Mouse (Mus musculus) kidney, adult 18-20 months (tissue): ENCODE results near the gene Sinhcaf.
A peak's percentile ranks its signal among the peaks of the same experiment; 100 is the strongest.
"Not testable (repeated sequence)": the region's sequence is repeated elsewhere in the genome, so short reads cannot be mapped to it uniquely, and the experiment has no call there.

Experiments used
- DNase-seq: peaks from one replicate; pipeline ENCODE4 v3.0.0; 2021

Sinhcaf gene

GRCm38 (mm10) chr6:148945509-148946408 is 508 bp downstream of the Sinhcaf start:
- peak; percentile 64 for DNase-seq

GRCm38 (mm10) chr6:148944767-148945508 is 1.3 kb downstream of the Sinhcaf start:
- DNase-seq, result peak; percentile 81

- no peak for DNase-seq
These were observed 1.9 kb downstream of the Sinhcaf start for GRCm38 (mm10) chr6:148944344-148944766.

- DNase-seq, result no peak
These were observed 2.6 kb downstream of the Sinhcaf start for GRCm38 (mm10) chr6:148943695-148944094.

- DNase-seq, result no peak
These were observed 3.9 kb downstream of the Sinhcaf start for GRCm38 (mm10) chr6:148942406-148942805.

GRCm38 (mm10) chr6:148941880-148942279 is 4.4 kb downstream of the Sinhcaf start:
- DNase-seq, result no peak

- not testable (repeated sequence) for DNase-seq
These were observed 5.9 kb downstream of the Sinhcaf start for GRCm38 (mm10) chr6:148940383-148940782.

- DNase-seq, result no peak
These were observed 8.6 kb downstream of the Sinhcaf start for GRCm38 (mm10) chr6:148937693-148938092.

- DNase-seq, result no peak
These were observed 11.2 kb downstream of the Sinhcaf start for GRCm38 (mm10) chr6:148934961-148935590.

- no peak for DNase-seq
These were observed 15.0 kb downstream of the Sinhcaf start for GRCm38 (mm10) chr6:148931281-148931680.

GRCm38 (mm10) chr6:148918841-148919398 is 27.3 kb downstream of the Sinhcaf start:
- no peak for DNase-seq

- no peak for DNase-seq
These were observed 28.6 kb downstream of the Sinhcaf start for GRCm38 (mm10) chr6:148917672-148918071.

GRCm38 (mm10) chr6:148916817-148917216 is 29.4 kb downstream of the Sinhcaf start:
- DNase-seq, result no peak

- DNase-seq, result peak; percentile 57
These were observed 32.3 kb downstream of the Sinhcaf start for GRCm38 (mm10) chr6:148913938-148914337.

GRCm38 (mm10) chr6:148911906-148912305 is 34.4 kb downstream of the Sinhcaf start:
- not testable (repeated sequence) for DNase-seq

- DNase-seq, result no peak
These were observed 39.3 kb downstream of the Sinhcaf start for GRCm38 (mm10) chr6:148906958-148907357.

GRCm38 (mm10) chr6:148902728-148903127 is 43.5 kb downstream of the Sinhcaf start:
- no peak for DNase-seq

GRCm38 (mm10) chr6:148896507-148896851 is 49.8 kb downstream of the Sinhcaf start:
- DNase-seq, result no peak

- DNase-seq, result peak; percentile 91
These were observed 50.3 kb downstream of the Sinhcaf start, which contains the start of gene Caprin2 for GRCm38 (mm10) chr6:148895773-148896506. TSS of gene Caprin2 (minus strand) at chr6:148896237.

- no peak for DNase-seq
These were observed 51.1 kb downstream of the Sinhcaf start for GRCm38 (mm10) chr6:148894888-148895772.

- DNase-seq, result no peak
These were observed 72.4 kb downstream of the Sinhcaf start for GRCm38 (mm10) chr6:148873911-148874310.
